Mouse (Mus musculus) right cerebral cortex, postnatal 25 days (tissue): ENCODE results near the gene Zfp428.
"Not testable (repeated sequence)": the region's sequence is repeated elsewhere in the genome, so short reads cannot be mapped to it uniquely, and the experiment has no call there.

Source experiments
- DNase-seq: peaks from one replicate; pipeline ENCODE4 v3.0.0; 2022

The Zfp428 gene

DNA sequence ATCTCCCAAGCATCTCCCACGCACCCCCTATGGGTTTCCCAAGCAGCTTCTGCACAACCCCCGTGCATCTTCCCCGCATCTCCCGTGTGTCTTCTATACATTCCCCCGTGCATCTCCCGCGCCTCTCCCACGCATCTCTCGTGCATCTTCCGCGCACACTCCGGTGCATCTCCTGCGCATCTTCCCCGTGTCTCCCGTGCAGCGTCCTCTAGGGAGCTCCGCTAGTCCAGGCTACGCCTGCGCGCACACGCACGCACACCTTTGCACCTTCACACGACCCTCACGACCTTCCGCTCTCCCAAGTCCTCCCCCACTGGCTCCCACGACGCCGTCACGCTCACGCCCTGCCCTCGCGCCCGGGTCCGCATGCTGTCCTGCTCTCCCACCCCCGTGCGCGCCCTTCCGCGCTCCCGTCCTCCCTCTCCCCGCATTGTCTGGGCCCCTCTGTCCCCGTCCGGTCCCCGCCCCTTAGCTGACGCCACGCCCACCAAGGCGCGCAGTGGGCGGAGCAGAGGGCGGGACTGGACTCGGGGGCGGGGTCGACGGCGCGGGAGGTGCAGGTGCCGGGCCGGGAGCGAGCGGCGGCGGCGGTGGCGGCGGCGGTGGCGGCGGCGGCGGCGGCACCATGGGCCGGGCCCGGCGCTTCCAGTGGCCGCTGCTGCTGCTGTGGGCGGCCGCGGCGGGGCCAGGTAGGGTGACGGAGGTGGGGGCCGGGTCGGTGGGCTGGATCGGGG is 25.2 kb upstream of the Zfp428 start, which contains the start of gene Cadm4:
Gene Cadm4, plus strand, starts transcription at position 550 of the 734 bp plus-strand sequence.
- DNase-seq = peak; percentile 93

DNA sequence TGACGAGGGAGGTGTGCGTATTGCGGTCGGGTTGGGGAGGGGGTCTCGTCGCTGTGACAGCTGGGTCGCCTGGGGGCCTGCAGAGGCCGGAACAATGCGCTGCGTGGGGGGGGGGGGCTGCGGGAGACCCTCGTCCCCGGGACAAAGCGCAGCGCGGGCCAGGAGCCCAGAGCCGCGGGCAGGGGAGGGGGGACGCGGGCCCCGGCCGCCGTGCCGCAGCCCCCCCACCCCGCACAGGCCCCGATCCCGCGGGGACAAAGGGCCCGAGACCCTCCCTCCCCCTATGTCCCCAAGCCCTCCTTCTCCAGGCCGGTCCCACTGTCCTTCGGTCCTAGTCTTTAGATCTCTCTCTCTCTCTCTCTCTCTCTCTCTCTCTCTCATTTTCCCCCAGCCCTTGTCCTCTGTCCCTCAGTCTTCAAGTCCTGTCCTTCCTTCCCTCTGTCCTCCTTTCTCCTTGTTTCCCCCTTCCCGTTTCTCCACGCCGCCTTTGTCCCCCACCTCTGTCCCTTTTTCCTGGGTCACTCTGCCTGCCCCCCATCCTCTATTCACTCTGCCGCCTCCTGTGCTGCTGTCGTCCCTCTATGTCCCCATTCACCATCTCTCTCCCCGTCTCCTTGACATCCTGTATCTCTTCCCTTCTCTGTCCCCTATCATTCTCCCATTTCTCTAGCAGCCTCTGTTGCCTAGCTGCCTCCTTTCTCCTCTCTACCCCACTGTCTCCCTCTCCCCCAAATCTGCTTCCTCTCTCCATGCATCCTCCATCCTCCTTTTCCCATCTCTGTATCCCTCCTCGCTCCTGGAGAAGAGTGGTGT is 24.4 kb upstream of the Zfp428 start:
- DNase-seq = no peak

DNA sequence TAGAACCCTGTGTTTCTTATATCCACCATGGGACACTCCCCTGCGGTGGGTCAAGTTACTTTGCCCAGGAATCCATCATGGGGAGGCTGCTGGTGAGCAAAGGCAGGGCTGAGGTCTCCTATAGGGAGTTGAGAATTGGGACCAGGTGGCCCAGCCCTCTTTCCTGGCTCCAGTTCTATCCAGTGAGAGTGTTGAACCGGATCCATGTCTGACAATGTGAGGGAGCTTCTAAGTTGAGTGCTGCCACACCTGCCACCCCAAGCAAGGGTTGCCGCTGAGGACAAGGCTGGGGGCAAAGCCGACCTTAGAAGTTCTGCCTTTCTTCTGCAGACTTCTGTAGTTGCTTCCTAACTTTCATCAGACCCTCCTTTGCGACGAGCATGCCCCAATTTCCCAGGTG is 23.5 kb upstream of the Zfp428 start:
- DNase-seq = not testable (repeated sequence)

DNA sequence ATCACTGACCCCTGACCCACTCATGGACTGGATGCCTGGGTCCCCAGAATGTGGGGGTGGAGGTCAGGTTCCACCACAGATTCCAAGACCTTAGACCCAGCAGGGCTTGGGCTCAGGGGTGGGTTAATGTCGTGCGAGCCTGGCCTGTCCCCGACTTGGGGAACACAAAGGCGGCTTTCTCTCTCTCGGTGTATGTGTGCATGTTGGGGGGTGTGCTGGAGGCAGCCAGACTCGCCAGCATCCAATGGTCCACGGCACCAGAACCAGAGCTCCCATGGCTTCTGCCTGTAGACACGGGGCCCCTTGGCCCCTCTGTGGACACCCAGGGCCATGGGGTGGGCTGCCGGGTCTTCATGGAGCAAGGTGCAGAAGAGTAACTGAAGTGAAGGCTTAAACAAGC is 21.3 kb upstream of the Zfp428 start:
- no peak for DNase-seq

DNA sequence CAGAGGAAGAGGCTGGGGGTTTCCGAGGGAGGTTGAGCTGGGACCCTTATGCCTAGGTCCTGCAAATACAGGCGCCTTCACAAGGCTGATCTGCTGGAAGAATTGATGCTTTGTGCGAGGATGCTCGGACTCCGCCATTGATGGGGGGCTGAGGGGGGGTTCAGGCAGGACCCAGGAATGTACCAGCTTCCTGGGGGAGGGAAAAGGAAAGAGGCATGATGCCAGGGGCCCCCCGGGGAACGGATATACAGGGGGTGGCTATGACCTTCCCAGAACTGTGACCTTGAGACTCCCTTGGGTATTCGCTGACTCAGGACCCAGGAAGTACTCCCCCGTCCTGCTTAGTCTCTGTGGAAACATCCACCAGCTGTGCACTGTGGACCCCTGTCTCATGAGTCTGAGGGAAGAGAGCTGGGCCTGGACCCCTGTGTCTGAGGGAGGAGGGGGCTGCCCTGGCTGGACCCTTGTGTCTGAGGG is 20.1 kb upstream of the Zfp428 start:
- no peak for DNase-seq

DNA sequence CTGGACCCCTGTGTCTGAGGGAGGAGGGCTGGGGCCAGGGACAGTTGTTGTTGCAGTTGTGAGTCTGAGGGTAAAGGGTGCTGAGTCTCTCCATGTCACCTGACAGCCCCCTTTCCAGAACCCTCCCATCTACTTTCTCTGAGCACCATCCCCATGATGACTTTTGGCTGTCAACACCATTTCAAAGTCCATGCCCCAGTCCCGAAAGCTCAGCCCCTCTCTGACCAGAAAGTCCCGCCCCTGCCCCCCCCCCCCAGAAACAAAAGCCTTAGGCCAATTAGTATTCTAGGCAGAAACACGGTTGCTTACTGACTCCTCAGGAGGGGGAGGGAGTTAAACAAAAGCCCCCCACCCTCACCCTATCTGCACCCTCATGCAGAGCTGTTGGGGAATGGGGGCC is 19.4 kb upstream of the Zfp428 start:
- DNase-seq = no peak

DNA sequence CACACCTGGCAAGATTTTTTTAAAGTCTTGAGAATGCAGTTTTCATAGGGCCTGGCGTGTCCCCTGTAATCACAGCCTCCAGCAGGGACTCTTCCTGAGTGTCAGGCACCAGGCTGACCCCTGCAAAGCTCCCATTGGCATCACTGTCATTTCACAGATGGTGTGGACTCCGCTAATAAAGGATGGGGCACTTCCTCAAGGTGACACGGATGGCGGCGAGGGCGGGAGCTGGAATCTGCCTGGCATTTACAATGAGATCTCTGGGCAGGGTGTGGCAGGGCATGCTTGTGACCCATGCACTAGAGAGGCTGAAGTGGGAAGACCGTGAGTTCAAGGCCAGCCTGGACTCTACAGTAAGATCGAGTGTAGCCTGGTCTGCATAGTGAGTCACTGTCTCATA is 18.5 kb upstream of the Zfp428 start:
- DNase-seq = no peak

DNA sequence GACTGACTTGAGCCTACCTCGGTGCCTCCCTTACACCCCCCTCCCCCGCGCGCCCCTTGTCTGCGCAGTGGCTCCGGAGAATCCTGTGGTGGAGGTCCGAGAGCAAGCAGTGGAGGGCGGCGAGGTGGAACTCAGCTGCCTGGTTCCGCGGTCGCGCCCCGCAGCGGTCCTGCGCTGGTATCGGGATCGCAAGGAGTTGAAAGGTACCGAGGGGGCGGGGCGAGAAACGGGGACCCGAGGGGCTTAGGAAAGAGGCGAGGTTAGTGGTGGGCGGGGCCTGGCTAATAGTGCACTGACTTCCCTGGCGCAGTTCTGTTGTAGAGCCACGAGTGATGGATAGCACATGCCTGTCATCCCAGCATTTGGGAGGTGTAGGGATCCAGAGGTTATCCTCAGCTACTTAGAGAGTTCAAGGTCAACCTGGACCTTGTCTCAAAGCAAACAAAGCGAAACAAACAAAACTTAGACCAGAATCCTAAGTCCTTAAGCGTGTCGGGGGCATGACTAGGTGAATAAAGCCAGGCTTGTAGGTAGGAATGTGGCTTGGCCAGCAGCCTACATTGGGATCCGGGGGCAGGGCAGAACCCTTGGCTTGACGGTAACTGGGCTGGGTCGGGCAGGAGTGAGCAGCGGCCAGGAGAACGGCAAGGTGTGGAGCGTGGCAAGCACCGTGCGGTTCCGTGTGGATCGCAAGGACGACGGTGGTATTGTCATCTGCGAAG is 6.8 kb upstream of the Zfp428 start:
- no peak for DNase-seq

DNA sequence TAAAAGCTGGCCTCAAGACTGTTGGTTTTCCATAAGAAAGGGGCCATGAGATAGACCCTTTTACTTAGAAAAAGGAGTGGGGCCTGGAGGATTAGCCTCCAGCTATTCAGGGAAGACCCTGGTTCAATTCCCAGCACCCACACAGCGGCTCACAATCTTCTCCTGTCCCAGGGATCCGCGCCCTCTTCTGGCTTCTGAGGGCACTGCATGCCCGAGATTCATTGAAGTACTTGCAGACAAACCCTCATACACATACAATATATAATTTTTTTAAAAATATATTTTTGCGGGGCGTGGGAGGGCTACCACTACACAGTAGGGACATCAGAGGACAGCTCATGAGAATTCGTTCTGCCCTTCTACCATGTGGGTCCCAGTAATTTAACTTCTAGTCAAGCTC is 5.9 kb upstream of the Zfp428 start:
- no peak for DNase-seq

DNA sequence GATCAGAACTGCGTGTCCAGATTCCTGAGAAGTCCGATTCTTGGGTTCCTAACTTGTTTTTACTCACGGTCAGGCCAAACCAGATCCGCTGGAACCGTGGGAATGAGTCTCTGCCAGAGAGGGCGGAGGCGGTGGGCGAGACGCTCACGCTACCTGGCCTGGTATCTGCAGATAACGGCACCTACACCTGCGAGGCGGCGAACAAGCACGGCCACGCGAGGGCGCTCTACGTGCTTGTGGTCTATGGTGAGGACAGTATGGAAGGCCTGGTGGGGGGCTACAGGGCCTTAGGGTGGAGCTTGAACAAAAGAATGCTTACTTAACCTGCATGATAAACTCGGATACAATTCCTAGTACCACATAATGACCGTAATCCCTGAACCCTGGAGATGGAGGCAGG is 5.3 kb upstream of the Zfp428 start:
- DNase-seq = no peak

DNA sequence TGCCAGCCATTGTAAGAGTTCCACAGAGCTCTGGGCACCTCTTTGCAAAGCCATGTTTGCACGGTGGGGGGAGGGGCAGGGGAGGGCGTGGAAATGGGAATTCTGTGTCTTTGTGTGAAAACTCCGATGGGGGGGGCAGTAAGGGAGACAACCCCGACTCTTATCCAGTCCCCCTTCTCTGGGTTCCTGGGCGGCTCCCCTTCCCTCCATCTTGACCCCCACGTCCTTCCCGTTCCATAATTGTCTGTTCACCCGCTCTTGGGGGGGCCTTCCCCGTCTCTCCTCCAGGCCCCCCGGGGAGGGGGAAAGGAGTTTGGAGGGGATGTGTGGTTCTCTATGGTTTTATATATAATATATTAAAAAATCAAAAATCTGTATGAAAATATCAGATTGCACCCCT is 2.8 kb upstream of the Zfp428 start:
- DNase-seq = no peak

DNA sequence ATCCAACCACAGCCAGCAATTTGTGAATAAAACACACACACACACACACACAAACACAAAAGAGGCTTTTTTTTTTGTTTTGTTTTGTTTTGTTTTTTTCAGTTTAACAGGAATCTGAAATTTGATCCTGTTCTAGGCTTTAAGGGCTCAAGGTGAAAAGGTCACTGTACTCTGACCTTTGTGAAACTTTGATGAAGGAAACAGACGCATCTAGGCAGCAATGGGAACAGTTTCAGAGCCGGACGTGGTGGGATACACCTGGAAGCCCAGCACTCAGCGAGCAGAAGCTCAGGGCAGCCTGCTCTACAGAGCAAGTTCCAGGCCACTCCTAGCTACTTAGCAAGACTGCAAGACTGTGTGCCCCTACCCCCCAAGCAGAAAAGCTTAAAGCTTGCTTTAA is 1.9 kb upstream of the Zfp428 start:
- no peak for DNase-seq

DNA sequence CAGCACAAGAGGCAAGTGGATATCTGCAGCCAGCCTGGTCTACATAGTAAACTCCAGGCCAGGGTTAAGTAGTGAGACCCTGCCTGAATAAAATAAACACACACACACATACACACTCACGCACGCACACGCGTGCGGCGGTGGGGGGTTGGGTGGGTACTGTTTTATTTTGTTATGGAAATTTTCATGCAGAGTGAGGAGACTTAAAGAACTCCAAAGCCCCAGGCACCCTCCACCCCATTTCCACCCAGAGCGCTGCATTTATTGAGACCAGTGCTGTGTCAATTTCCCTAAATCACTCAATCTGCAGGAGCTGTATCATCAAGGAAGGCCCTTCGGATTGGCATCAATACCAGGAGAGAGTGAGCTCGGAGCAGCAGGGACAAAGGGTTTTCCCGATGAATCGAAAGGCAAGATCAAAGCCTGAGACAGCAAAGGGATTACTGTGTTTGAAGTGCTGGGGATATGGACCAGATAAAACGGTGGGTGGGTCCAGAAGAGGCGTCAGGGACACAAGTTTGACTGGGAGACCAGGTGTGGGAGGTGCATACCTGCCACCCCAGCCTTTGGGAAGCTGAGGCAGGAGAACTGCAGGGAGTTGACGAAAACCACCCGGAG is 1.2 kb upstream of the Zfp428 start:
- DNase-seq = no peak

DNA sequence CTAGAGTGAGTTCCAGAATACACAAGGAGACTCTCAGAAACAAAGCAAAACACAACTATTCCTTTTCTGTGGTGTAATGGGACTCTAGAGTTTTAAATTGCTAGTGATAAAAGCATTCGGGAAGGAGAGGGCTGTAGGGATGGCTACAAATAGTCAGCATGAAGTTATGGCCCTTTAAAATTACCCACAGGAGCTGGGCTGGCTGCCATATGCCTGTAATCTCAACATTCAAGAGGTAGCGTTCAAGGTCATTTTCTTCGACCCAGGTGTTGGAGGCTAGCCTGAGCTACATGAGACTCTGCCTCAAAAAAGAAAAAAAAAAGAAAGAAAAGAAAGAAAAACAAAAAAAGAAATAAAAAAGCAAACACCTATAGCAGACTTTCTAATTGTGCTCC is 744 bp upstream of the Zfp428 start:
- no peak for DNase-seq

DNA sequence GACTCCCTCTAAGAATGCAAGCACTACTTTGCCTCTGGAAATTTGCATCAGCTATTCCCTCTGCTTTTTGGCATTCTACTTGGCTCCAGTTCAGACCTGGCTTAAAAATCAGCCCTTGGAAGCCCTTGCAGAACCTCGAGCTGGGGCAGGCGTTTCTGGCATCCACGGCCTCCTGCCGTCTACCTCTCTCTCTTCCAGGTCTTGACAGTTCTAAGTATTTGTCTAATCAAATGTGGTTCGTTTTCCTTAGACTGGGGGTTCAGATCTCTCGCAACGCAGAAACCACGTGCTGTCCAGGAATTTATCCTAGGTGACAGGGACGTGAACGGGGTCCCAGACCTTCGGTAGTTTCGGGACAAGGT is 349 bp upstream of the Zfp428 start:
- DNase-seq = peak; percentile 65

DNA sequence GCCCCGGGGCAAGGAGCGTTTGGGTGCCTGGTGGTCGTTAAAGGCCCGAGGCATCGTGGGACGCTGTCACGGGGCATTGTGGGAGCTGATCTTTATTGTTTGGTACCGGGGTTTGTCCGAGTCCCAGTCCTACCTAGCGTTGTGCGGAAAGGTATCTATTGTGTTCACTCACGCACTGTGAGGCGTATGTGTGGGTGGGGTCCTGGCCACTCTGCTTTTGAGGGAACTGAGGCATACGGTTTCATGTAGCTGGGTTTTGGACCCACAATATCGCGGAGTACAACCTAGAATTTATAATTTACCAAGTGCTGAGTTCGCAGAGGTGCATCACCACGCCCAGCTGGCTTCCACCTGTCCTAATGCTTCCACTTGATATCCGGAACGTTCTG is 914 bp downstream of the Zfp428 start:
- no peak for DNase-seq

DNA sequence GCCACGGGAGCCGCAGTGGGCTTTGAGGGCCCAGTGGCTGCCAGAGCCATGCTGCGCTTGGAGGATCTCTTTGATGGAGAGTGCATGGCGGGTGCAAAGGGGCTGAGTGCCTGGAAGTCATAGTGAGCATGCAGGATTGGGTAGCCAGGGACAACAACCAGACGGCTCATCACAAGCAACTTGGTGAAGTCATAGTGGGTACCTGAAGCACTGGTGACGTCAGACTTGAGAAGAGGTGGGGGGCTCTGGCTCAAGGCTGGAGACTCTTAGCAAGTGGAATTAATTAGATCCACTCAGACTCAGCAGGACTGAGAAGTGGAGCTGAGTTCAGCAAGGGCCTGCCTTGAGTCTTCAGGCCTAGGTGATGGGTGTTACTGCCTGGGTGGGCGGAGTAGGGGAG is 5.5 kb downstream of the Zfp428 start, which contains the start of gene AC161166.1:
Gene AC161166.1, minus strand, starts transcription at position 101 of the 400 bp plus-strand sequence.
- DNase-seq = no peak

DNA sequence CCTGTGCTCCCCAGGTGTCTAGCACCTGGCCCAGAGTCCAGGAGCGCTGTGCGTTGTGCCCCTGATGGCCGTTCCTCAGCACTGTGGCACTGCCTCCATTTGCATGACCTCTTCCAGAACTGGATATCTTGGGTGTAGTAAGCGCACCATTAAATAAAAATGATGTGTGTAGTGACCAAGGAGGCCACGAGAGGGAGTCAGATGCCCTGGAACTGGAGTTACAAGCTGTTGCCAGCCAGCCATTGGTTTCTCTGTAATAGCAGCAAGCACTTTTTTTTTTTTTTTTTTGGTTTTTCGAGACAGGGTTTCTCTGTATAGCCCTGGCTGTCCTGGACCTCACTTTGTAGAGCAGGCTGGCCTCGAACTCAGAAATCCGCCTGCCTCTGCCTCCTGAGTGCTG is 9.5 kb downstream of the Zfp428 start:
- not testable (repeated sequence) for DNase-seq

DNA sequence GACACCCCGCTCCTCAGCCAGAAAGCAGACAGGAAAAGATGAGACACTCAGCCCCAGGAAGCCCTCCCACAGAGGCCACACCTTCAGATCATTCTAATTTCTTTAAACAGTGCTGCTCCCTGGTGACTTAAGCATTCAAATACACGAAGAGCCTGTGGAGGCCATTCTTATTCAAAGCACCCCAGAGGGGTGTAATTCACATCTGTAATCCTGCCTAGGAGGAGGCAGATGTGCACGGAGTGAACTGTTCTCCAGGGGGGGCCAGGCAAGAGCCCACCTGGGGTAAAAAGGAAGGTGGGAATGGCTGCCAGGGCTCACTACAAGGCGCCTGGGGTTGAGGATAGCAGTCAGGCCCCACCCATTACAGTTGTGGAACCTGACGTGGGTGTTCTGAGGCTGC is 10.3 kb downstream of the Zfp428 start:
- DNase-seq = no peak

DNA sequence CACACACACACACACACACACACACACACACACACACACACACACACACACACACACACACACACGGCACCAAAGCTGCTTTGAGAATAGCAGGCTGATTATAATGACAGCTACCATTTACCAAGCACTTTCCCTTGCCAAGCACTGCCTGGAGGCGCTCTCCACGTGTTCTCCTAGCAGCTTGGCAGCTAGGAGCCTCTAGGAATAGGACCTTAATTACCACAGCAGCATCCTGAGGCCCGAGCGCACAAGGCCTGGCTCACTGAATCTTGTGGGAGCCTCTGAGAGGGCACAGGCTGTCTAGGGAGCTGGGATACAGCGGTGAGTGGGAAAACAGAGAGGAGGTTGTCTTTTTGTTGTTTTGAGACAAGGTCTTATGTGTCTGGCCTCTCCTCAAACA is 10.8 kb downstream of the Zfp428 start:
- peak; percentile 63 for DNase-seq

DNA sequence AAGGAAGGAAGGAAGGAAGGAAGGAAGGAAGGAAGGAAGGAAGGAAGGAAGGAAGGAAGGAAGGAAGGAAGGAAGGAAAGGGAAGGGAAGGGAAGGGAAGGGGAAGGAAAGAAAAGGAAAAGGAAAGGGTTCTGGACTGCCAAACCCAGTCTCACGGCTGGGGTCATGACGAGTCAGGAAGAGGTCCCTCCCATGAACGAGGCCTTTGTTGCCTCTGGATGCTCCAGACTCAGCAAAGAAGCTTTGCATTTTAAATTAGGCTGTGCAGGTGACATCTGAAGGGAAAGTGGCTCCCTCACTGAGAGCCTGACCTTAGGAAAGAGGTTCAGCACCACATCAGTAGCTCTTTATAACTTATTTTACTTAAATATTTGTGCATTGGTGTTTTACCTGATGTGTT is 12.3 kb downstream of the Zfp428 start:
- no peak for DNase-seq

DNA sequence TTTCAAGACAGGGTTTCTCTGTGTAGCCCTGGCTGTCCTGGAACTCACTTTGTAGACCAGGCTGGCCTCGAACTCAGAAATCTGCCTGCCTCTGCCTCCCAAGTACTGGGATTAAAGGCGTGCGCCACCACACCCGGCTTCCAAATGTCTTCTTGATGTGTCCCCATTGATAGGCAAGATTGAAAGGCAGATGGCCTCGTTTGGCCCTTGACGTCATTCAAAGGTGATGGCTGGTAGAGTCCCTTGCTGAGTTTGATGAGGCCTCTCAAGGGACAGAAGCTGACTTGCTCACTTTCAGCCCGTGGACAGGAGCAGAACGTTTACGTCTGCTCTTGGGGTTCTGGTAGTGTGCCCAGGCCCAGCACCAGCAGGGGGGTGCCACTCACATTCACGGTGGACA is 13.2 kb downstream of the Zfp428 start:
- not testable (repeated sequence) for DNase-seq

DNA sequence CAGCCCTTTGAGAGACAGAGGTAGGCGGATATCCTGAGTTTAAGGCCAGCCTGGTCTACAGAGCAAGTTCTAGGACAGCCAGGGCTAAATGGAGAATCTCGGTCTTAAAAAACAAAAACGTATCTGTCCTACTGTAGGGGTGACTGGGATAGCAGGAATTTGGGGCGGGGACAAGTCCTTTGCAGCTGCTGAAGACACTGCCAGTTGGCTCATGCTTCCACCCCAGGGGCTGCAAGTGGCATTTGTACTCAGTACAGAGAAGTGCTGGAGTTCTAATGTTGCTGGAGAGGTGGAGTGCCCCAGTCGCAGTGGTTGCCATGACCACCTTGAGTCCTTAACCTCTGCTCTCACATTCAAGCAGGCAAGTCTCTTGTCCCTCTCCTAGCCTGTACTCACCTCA is 16.0 kb downstream of the Zfp428 start:
- no peak for DNase-seq
